Mouse (Mus musculus): ENCODE results near the gene Sik2.

DNA sequence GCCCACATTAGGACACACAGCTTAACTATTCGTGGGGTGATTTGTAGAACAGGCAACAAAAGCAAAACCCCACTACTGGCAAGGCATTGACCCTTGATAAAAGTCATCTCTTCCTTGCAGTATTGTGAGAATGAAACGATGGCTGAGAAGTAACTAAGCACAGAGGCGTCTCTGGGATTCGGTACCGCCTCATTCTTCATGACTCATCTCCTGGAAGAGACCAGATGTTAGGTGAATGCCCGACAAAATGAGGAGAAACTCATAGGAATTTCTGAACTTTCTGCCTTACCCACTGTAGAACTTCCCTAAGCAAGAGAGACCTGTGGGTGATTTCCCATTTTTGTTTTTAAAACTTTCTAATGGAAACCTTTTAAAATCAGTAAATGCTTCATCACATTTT is 33.3 kb upstream of the Sik2 start:
- TF ChIP-seq CTCF (IDR thresholded peaks at IDR 0.05; ENCODE audit: low read depth, low read length) = no peak
- no peak for TF ChIP-seq POLR2A (IDR thresholded peaks at IDR 0.05; ENCODE audit: insufficient read depth, low read length)

Measured in ES-Bruce4 (cell line).